Mouse (Mus musculus): ENCODE data around the gene Kpnb1. TPM values are rescaled to one million over a fixed set of nuclear protein-coding genes. Genes with fewer than 3 reads are reported as not detected.
"Not testable (repeated sequence)": the region's sequence is repeated elsewhere in the genome, so short reads cannot be mapped to it uniquely, and the experiment has no call there.

Kpnb1 gene
- polyA plus RNA-seq, 1 experiment from 2014 or later, result 123 TPM

- Histone ChIP-seq H3K36me3 (ENCODE audit: inconsistent target) (no peaks in the 10 kb centered on the region), H3K79me2 (ENCODE audit: inconsistent target) (peaks cover 5% of the 10 kb centered on the region), H3K4me3 (ENCODE audit: inconsistent target) (no peak overlapping the region), H3K27ac (no peak overlapping the region)
Measured at GRCm38 (mm10) chr11:97192621-97192951, 4.9 kb upstream of the Kpnb1 start.

- H3K79me2 ChIP-seq (ENCODE audit: inconsistent target), result peaks cover 5% of the 10 kb centered on the region
- H3K4me3 ChIP-seq (ENCODE audit: inconsistent target), result no peak overlapping the region
- H3K27ac ChIP-seq, result no peak overlapping the region
- 85% methylated on average over 6 of the region's 6 CpGs for WGBS (ENCODE audit: missing documents)
- H3K36me3 ChIP-seq (ENCODE audit: inconsistent target), result no peaks in the 10 kb centered on the region
Measured at GRCm38 (mm10) chr11:97191915-97192620, 4.4 kb upstream of the Kpnb1 start.

GRCm38 (mm10) chr11:97190992-97191391 lies 3.3 kb upstream of the Kpnb1 start:
- 37% methylated on average over 5 of the region's 6 CpGs for WGBS (ENCODE audit: missing documents)
- peaks cover 13% of the 10 kb centered on the region for H3K79me2 ChIP-seq (ENCODE audit: inconsistent target)

GRCm38 (mm10) chr11:97189645-97190044 lies 2.0 kb upstream of the Kpnb1 start:
- 89% methylated on average over 6 of the region's 6 CpGs for WGBS (ENCODE audit: missing documents)
- H3K4me3 ChIP-seq (ENCODE audit: inconsistent target); H3K36me3 ChIP-seq (ENCODE audit: inconsistent target): not testable (repeated sequence)
- peaks cover 27% of the 10 kb centered on the region for H3K79me2 ChIP-seq (ENCODE audit: inconsistent target)
- H3K27ac ChIP-seq, result 0 out of 2 replicates have a peak overlapping the region, but pooled peaks have one; percentile 88

More at GRCm38 (mm10) chr11:97190992-97191391, 3.3 kb upstream of the Kpnb1 start:
- Histone ChIP-seq H3K27ac (peak overlapping the region; percentile 31), H3K36me3 (ENCODE audit: inconsistent target) (no peaks in the 10 kb centered on the region), H3K4me3 (ENCODE audit: inconsistent target) (no peak overlapping the region)

GRCm38 (mm10) chr11:97189231-97189630 lies 1.6 kb upstream of the Kpnb1 start:
- H3K4me3 ChIP-seq (ENCODE audit: inconsistent target), result peak overlapping the region; percentile 61
- peaks cover 31% of the 10 kb centered on the region for H3K79me2 ChIP-seq (ENCODE audit: inconsistent target)
- H3K27ac ChIP-seq, result peak overlapping the region; percentile 88
- H3K36me3 ChIP-seq (ENCODE audit: inconsistent target), result peaks cover 10% of the 10 kb centered on the region
- WGBS (ENCODE audit: missing documents), result 50% methylated on average over 1 of the region's 3 CpGs

- Histone ChIP-seq H3K79me2 (ENCODE audit: inconsistent target) (peaks cover 37% of the 10 kb centered on the region), H3K27ac (peak overlapping the region; percentile 88), H3K4me3 (ENCODE audit: inconsistent target) (peak overlapping the region; percentile 61), H3K36me3 (ENCODE audit: inconsistent target) (peaks cover 16% of the 10 kb centered on the region)
- WGBS (ENCODE audit: missing documents), result under 1% methylated on average over 15 of the region's 15 CpGs
Measured at GRCm38 (mm10) chr11:97188643-97188955, 918 bp upstream of the Kpnb1 start.

- Histone ChIP-seq H3K36me3 (ENCODE audit: inconsistent target) (peaks cover 30% of the 10 kb centered on the region), H3K27ac (peak overlapping the region; percentile 52)
- 0% methylated on average over 42 of the region's 74 CpGs for WGBS (ENCODE audit: missing documents)
Measured at GRCm38 (mm10) chr11:97186947-97187763, 526 bp downstream of the Kpnb1 start.

GRCm38 (mm10) chr11:97185704-97186614 lies 1.7 kb downstream of the Kpnb1 start:
- peaks cover 42% of the 10 kb centered on the region for H3K36me3 ChIP-seq (ENCODE audit: inconsistent target)
- peak overlapping the region; percentile 50 for H3K4me3 ChIP-seq (ENCODE audit: inconsistent target)
- 65% methylated on average over 5 of the region's 5 CpGs for WGBS (ENCODE audit: missing documents)
- H3K79me2 ChIP-seq (ENCODE audit: inconsistent target), result peaks cover 64% of the 10 kb centered on the region
- H3K27ac ChIP-seq, result peak overlapping the region; percentile 52

More at GRCm38 (mm10) chr11:97186947-97187763, 526 bp downstream of the Kpnb1 start:
- H3K79me2 ChIP-seq (ENCODE audit: inconsistent target), result peaks cover 52% of the 10 kb centered on the region
- H3K4me3 ChIP-seq (ENCODE audit: inconsistent target), result peak overlapping the region; percentile 50

- Histone ChIP-seq H3K79me2 (ENCODE audit: inconsistent target) (peaks cover 75% of the 10 kb centered on the region), H3K4me3 (ENCODE audit: inconsistent target) (no peak overlapping the region), H3K36me3 (ENCODE audit: inconsistent target) (peaks cover 53% of the 10 kb centered on the region), H3K27ac (no peak overlapping the region)
- WGBS (ENCODE audit: missing documents), result 80% methylated on average over 5 of the region's 5 CpGs
Measured at GRCm38 (mm10) chr11:97184875-97185274, 2.8 kb downstream of the Kpnb1 start.

- 97% methylated on average over 3 of the region's 3 CpGs for WGBS (ENCODE audit: missing documents)
- peaks cover 77% of the 10 kb centered on the region for H3K36me3 ChIP-seq (ENCODE audit: inconsistent target)
- no peak overlapping the region for H3K27ac ChIP-seq
Measured at GRCm38 (mm10) chr11:97182446-97182845, 5.2 kb downstream of the Kpnb1 start.

GRCm38 (mm10) chr11:97181061-97181460 lies 6.6 kb downstream of the Kpnb1 start:
- H3K27ac ChIP-seq, result no peak overlapping the region
- peaks cover 90% of the 10 kb centered on the region for H3K79me2 ChIP-seq (ENCODE audit: inconsistent target)
- H3K4me3 ChIP-seq (ENCODE audit: inconsistent target), result no peak overlapping the region
- 55% methylated on average over 5 of the region's 5 CpGs for WGBS (ENCODE audit: missing documents)
- peaks cover 86% of the 10 kb centered on the region for H3K36me3 ChIP-seq (ENCODE audit: inconsistent target)

More at GRCm38 (mm10) chr11:97182446-97182845, 5.2 kb downstream of the Kpnb1 start:
- Histone ChIP-seq H3K79me2 (ENCODE audit: inconsistent target) (peaks cover 89% of the 10 kb centered on the region), H3K4me3 (ENCODE audit: inconsistent target) (no peak overlapping the region)

- H3K36me3 ChIP-seq (ENCODE audit: inconsistent target), result peaks cover 93% of the 10 kb centered on the region
- H3K79me2 ChIP-seq (ENCODE audit: inconsistent target), result peaks cover 90% of the 10 kb centered on the region
- 100% methylated on average over 1 of the region's 2 CpGs for WGBS (ENCODE audit: missing documents)
Measured at GRCm38 (mm10) chr11:97178198-97178597, 9.5 kb downstream of the Kpnb1 start.

GRCm38 (mm10) chr11:97176851-97177250 lies 10.8 kb downstream of the Kpnb1 start:
- no peak overlapping the region for H3K4me3 ChIP-seq (ENCODE audit: inconsistent target)
- H3K79me2 ChIP-seq (ENCODE audit: inconsistent target), result peaks cover 90% of the 10 kb centered on the region
- WGBS (ENCODE audit: missing documents), result 56% methylated on average over 3 of the region's 3 CpGs

More at GRCm38 (mm10) chr11:97178198-97178597, 9.5 kb downstream of the Kpnb1 start:
- H3K4me3 ChIP-seq (ENCODE audit: inconsistent target), result no peak overlapping the region
- no peak overlapping the region for H3K27ac ChIP-seq

GRCm38 (mm10) chr11:97175499-97175898 lies 12.2 kb downstream of the Kpnb1 start:
- WGBS (ENCODE audit: missing documents), result 99% methylated on average over 7 of the region's 7 CpGs

More at GRCm38 (mm10) chr11:97176851-97177250, 10.8 kb downstream of the Kpnb1 start:
- Histone ChIP-seq H3K27ac (no peak overlapping the region), H3K36me3 (ENCODE audit: inconsistent target) (peaks cover 92% of the 10 kb centered on the region)

More at GRCm38 (mm10) chr11:97175499-97175898, 12.2 kb downstream of the Kpnb1 start:
- no peak overlapping the region for H3K27ac ChIP-seq
- H3K36me3 ChIP-seq (ENCODE audit: inconsistent target), result peaks cover 92% of the 10 kb centered on the region
- H3K4me3 ChIP-seq (ENCODE audit: inconsistent target), result no peak overlapping the region
- peaks cover 76% of the 10 kb centered on the region for H3K79me2 ChIP-seq (ENCODE audit: inconsistent target)

Measured in macrophage (primary cell).